Mouse (Mus musculus) heart, postnatal 10 days (tissue): ENCODE data around the gene Knstrn. TPM values are rescaled to one million over a fixed set of nuclear protein-coding genes. Genes with fewer than 3 reads are reported as not detected.

Source experiments
- DNase-seq, 2 experiments: peaks; one replicate each; pipeline ENCODE4 v3.0.0; 2021
- intact Hi-C: fragments of 180-260 bp; cut with DNase I; formaldehyde crosslinking; loops from one replicate; pipeline ENCODE4 v1.15.1; 2025
- total RNA-seq, 2 experiments: library from RNA; stranded (reverse); gene quantifications; 2 replicates each; pipeline ENCODE4 v1.2.3; 2021

Knstrn gene
- total RNA-seq, 2 experiments from 2014 or later: 16.4 to 19.5 TPM

- no peak for DNase-seq
- intact Hi-C loops: no loop called here
These were observed 32.4 kb downstream of the Knstrn start for GRCm38 (mm10) chr2:118846246-118846645.

- no peak for DNase-seq
- intact Hi-C loops: no loop called here
These were observed 38.0 kb downstream of the Knstrn start for GRCm38 (mm10) chr2:118851756-118852155.

- intact Hi-C loops: loop anchor here (5.0 kb wide), 1 partner anchor 49 kb away; the partner anchor contains the start of gene Knstrn
- DNase-seq: peak; percentile 92 to 95
These were observed 47.9 kb downstream of the Knstrn start, which contains the start of gene Ivd for GRCm38 (mm10) chr2:118861454-118862339. Gene Ivd, plus strand, starts transcription at chr2:118861954.

- no peak for DNase-seq
- intact Hi-C loops: loop anchor here (5.0 kb wide), 1 partner anchor 50 kb away; the partner anchor contains the start of gene Knstrn
These were observed 48.5 kb downstream of the Knstrn start for GRCm38 (mm10) chr2:118862340-118862675.

- intact Hi-C loops: no loop called here
These were observed 56.8 kb downstream of the Knstrn start for GRCm38 (mm10) chr2:118870601-118871000.

GRCm38 (mm10) chr2:118871032-118871431 is 57.2 kb downstream of the Knstrn start:
- no peak for DNase-seq
- intact Hi-C loops: no loop called here

More at GRCm38 (mm10) chr2:118870601-118871000, 56.8 kb downstream of the Knstrn start:
- no peak for DNase-seq

GRCm38 (mm10) chr2:118873018-118873417 is 59.2 kb downstream of the Knstrn start:
- intact Hi-C loops: no loop called here
- no peak for DNase-seq

GRCm38 (mm10) chr2:118873890-118874430 is 60.2 kb downstream of the Knstrn start:
- intact Hi-C loops: no loop called here
- DNase-seq: no peak

- intact Hi-C loops: no loop called here
- DNase-seq: no peak
These were observed 61.5 kb downstream of the Knstrn start for GRCm38 (mm10) chr2:118875316-118875715.

GRCm38 (mm10) chr2:118876453-118876852 is 62.6 kb downstream of the Knstrn start:
- DNase-seq: no peak
- intact Hi-C loops: no loop called here

GRCm38 (mm10) chr2:118881019-118881418 is 67.2 kb downstream of the Knstrn start:
- peak in 1 of 2 experiments; percentile 37 for DNase-seq
- intact Hi-C loops: loop anchor here (5.0 to 10.0 kb wide), 2 partner anchors 394 to 616 kb away; no protein-coding TSS in a partner anchor

- no peak for DNase-seq
- intact Hi-C loops: loop anchor here (2.0 to 10.0 kb wide), 4 partner anchors 139 to 617 kb away; no protein-coding TSS in a partner anchor
These were observed 68.2 kb downstream of the Knstrn start for GRCm38 (mm10) chr2:118881956-118882355.

- intact Hi-C loops: loop anchor here (1.0 to 10.0 kb wide), 7 partner anchors 93 to 618 kb away; no protein-coding TSS in a partner anchor
- peak; percentile 89 to 93 for DNase-seq
These were observed 69.3 kb downstream of the Knstrn start for GRCm38 (mm10) chr2:118882840-118883679.

GRCm38 (mm10) chr2:118887440-118887839 is 73.6 kb downstream of the Knstrn start:
- intact Hi-C loops: loop anchor here (10.0 kb wide), 1 partner anchor 623 kb away; no protein-coding TSS in a partner anchor

GRCm38 (mm10) chr2:118887845-118888548 is 74.2 kb downstream of the Knstrn start:
- intact Hi-C loops: loop anchor here (10.0 kb wide), 1 partner anchor 623 kb away; no protein-coding TSS in a partner anchor
- peak; percentile 69 to 73 for DNase-seq

More at GRCm38 (mm10) chr2:118887440-118887839, 73.6 kb downstream of the Knstrn start:
- DNase-seq: no peak

- intact Hi-C loops: no loop called here
- DNase-seq: no peak
These were observed 77.4 kb downstream of the Knstrn start for GRCm38 (mm10) chr2:118891173-118891572.

GRCm38 (mm10) chr2:118895990-118896913 is 82.4 kb downstream of the Knstrn start:
- intact Hi-C loops: no loop called here
- peak; percentile 54 for DNase-seq

GRCm38 (mm10) chr2:118896914-118897291 is 83.1 kb downstream of the Knstrn start:
- peak in 1 of 2 experiments; percentile 36 for DNase-seq
- intact Hi-C loops: no loop called here

GRCm38 (mm10) chr2:118897392-118897791 is 83.6 kb downstream of the Knstrn start:
- no peak for DNase-seq
- intact Hi-C loops: no loop called here
